Mouse (Mus musculus): Measurements from ENCODE around the gene Msi2.

The Msi2 gene

DNA sequence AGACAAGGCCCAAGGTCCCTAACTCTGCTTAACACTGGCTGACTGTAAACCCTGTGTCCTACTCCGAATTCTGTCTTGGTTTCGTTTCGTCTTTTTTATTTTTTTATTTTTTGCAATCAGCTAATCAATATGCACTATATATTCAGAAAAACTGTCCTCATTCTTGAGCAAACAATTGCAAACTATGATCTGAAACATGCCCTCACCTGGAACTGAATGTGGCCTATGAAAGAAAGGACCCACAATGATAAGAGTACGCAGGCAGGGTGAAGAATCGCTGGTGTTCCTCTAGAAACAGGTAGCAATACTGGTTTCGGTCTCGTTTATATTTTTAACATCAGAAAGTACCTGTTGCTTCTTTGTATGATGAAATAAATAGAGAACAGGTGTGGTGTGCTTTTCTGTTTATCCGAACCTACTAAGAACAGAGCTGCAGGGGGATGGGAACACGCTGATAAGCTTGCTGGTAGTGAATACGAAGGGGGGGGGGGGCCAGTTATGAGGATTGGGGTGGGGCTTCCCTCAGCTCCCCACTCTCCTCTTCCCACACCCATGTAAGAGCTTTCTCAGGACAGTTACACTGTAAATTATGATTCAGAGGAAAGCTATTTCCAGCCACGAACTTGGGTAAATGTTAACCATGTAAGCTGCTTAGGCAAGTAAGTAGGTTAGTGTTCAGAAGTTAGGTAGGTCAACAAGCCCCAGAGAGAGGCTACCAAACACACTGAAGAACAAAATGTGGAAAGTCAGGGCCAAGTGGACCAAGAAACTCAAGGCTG, 103.6 kb downstream of the Msi2 start:
- no peak for DNase-seq (ENCODE audit: low spot score in 2 of 2)

DNA sequence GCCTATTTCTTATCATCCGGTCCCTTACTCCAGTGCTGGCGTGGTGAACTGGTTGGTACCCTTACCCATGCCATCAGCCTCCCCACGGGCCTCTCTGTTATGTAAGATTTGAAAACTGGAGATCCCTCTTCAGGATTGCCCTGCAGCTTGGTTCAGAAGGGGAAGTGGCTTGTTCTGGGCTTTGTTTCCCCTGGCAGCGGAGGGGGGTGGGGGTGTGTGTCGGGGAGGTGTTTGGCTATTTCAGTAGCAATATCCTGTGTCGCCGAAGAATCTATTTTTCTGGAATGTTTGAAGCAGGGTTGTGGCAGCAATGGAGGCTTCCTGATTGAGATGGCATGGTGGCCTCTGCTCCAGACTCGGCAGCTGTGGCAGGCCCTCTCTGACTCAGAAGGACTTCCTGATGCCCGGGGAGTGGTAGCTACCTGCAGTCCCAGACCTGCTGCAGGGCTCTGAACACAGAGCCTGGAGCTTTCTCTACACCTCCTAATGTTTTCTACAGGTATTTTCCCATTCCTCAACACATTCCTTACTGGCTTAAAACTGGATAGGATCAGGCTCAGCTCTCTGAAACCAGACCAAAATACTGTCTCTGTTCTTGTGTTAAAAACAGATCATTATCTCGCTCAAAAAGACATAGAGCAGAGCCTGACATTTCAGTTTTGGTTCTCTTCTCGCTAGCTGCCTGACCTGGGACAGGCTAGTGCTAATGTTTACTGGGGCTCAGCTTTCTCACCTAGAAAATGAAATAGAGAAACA, 104.4 kb downstream of the Msi2 start:
- DNase-seq (ENCODE audit: low spot score in 2 of 2), result no peak

DNA sequence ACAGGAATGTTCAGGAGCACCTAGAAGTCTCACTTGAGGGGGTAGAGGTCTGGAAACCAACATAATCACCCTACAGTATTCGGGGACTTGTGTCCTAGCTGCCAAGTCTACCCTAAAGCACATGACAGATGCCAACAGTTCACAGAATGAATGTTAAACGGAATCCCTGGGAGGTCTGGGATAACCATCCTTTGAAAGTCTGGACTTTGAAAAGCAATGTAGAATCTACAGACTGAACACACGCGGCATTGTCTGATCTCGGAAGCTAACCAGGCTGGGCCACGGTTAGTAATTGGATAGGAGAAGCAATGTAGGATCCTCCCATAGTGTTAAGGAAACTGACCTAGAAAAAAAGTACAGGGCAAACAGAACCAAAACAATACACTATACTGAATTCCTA, 105.3 kb downstream of the Msi2 start:
- DNase-seq (ENCODE audit: low spot score in 2 of 2), result no peak

DNA sequence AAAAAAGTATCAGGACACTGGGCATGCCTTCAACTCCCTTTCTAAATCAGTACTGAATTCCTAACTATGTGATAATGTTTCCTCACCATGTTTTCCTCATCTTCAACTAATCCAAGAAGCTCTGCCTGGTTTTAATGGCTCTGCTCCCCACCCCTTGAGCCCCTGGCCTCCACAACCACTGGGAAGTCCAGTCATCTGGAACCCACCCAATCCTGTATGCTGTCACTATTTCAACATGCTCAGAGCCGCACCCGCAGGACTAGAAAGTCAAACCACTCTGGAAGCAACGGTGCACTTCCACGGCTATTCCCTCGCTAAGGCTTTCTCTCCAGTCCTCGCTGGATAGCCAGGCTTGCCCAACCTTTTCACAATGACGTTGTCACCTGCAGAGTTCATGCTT, 106.2 kb downstream of the Msi2 start:
- no peak for DNase-seq (ENCODE audit: low spot score in 2 of 2)

DNA sequence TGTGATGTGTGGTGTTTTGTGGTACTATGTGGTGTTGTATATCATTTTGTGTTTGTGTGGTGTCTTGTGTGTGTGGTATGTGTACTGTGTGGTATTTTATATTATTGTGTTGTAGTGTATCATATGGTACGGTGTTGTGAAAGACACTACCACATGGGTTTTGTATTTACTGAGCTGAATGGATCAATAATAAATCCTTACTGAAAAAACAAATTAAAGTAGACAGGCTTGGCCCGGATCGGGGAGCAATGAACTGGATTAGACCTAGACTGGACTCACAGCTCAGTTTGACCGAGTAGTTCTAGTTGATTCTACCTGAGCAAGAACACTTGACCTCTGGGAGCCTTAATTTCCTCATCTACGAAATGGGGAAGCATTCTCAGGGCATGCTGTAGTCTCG, 107.5 kb downstream of the Msi2 start:
- no peak for DNase-seq (ENCODE audit: low spot score in 2 of 2)

DNA sequence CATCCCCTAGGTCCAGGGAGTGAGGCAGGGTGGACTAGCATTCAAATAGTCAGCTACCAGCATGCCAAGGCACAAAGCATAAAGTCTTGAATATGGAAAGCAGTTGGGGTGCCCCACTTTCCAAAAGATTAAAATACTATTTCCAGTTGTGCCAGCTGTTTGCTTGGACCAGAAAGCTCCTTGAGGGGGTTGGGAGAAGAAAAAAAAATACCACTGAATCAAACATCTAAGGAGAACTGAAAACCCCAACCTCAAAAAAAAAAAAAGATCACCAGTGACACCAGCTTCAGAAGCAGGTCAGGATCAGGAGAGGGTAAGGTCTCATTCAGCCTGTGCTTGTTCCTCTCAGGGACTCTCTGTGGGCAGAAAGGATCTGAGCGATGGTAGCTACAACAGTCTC, 108.2 kb downstream of the Msi2 start:
- no peak for DNase-seq (ENCODE audit: low spot score in 2 of 2)

DNA sequence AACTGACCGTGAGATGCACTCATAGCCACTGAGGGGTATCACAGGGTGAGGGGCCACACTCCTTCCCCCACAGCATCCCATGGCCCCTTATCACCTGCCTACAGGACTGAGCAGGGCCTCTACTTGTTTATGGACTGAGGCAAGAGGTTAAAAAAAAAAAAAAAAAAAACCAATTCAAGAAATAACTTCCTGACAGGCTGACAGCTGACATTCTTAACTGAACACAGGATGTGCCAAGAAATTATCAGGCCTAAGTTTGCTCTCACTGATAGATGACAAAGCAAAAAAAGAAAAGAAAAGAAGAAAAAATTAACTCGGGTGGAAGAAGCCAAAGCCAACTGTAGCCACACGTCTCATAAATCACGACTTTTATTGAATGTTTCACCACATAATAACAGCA, 109.7 kb downstream of the Msi2 start:
- DNase-seq (ENCODE audit: low spot score in 2 of 2), result no peak

DNA sequence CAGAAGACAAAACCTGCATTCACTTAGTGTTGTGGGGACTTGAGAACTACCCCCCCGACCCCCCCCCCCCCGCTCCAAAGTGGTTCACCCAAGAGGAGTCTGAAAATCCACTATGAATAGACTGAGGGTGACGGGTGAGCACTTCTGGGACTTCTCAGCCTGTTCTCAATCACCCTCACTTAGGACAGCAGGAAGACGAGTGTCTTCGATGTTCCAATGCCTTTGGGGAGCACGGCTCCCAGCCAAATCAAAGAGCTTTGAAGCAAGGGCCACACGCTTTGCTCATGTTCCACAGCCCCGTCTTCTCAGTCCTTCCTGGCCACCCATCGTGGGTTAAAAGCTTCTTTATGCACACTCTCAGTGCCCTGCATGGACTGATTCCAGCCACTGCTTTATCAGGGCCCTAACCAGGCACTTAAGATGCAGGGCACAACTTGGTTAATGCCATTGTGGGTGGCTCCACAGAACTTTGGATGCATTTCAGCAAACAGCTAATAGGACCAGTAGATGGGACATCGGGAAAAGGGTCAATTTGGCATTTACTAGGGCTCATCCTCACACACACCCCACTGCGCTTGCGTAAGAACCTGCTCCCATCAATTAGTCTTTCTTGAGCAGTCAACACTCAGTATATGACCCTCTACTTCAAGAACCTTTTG, 110.5 kb downstream of the Msi2 start:
- peak in 1 of 2 experiments; percentile 44 for DNase-seq (ENCODE audit: low spot score in 2 of 2)

DNA sequence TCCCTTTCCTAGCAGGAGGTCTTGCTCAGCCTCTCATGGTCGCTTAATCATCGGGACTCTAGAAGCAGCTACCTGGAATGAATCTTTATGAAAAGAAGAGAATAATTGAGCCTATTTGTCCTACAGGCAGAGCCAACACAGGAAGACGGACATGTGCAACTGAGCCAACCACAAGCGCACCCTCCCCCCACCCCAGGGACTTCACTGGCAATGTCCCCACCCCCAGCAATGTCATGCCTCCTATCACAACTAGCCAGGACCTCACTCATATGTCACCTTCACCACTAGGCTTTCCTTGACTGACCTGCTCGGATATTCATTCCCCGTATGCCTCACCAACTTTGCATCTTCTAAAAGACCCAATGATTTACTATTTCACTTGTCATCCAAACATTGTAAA, 112.5 kb downstream of the Msi2 start:
- DNase-seq (ENCODE audit: low spot score in 2 of 2), result no peak

DNA sequence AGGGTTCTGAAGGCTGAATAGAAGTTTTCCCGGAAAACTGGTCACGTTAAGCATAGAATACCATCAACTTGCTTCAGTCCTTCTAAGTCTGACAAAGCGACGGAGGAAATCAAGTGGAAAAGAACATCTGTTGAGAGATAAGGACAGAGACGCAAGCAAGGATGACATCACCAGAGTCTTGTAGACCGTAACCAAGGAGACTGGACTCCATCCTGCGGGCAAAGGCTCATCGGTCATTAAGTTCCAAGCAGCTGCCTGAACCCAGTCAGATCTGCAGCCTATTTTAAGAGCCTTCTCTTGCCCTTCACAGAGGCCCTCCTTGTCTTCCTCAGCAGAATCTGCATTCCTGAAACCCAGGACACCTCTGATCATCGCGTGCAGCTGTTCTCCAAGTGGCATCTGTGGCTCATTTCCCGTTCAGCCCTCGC, 113.2 kb downstream of the Msi2 start:
- no peak for DNase-seq (ENCODE audit: low spot score in 2 of 2)

DNA sequence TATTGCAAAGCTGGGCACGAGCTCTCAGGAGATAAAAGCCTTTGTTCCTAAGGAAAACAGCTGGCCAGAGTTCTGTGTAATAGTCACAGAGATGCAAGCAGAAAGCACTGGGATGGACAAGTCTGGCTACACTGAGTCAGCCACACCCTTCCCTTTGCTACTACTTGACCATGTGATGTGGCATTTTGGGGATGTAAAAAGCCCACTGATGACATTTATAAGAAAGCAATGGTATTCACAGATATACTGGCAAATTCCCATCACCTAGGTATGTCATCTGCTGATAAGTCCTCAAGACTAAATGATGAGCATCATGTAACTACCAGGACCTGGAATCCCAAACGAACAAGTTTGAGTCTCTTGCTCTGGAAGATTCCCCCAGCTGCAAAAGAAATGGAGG, 113.7 kb downstream of the Msi2 start:
- DNase-seq (ENCODE audit: low spot score in 2 of 2), result no peak

DNA sequence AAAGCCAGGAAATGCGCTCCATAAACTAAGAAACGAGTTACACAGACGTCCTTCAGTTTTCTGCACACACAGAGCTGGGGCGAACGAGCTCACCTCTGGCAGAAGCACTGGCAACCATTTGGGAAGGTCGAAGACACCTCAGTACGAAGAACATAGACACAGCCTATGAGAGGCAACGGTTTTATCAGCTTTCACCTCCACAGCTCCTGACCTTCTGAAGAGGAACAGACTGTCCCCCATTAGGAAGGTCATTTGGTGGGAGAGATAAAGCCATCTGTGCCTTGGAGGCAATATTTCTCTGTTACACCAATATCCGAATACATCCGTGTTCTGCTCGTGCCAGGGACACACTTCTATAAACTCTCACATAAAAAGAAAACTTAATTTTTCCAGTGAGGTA, 114.9 kb downstream of the Msi2 start:
- DNase-seq (ENCODE audit: low spot score in 2 of 2), result no peak

DNA sequence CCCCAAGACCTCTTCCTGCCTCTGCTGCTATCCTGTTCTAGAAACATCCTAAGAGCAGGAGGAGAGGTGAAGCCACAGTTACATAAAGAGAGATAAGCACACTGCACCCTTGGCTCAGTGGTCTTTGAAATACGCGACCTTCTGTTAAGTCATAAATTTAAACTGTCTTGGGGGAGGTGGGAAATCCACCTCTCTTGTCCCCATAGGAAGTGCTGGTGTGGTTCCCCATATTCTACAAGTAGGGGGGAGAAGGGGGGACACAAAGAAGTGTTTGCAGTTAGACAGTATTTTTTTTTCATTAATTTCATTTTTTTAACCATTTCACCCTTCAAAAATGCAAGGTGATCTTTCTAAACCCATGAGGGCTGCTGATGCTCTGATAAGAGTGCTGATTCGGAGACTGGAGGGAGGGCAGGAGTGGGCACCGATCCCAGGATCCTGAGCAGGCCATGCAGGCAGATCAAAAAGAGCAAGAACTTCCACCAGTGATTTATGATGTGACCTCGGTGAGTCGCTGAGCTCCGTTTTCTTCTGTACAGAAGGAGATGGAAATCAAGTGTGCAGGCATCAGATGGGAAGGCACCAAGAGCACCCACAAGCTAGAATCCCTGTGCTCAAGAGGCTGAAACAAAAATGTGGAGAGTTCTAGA, 115.7 kb downstream of the Msi2 start:
- DNase-seq (ENCODE audit: low spot score in 2 of 2), result no peak

DNA sequence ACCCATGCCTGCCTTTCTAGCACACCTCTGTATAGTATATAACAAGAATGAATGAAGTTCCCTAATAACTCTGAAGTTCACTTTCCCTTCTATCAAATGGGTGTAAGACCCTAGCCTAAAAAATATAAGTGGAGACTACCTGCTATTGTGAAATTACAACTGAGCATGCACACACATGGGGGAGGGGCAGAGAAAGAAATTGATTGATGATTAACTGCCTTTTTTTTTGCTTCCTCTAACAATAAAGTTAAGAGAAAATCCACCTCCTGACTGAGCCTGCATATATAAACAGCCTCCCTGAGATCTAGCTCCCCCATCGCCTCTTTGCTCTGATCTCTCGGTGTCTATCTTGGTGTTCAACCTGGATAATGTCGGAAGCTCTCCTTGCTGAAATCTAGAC, 118.1 kb downstream of the Msi2 start:
- no peak for DNase-seq (ENCODE audit: low spot score in 2 of 2)

DNA sequence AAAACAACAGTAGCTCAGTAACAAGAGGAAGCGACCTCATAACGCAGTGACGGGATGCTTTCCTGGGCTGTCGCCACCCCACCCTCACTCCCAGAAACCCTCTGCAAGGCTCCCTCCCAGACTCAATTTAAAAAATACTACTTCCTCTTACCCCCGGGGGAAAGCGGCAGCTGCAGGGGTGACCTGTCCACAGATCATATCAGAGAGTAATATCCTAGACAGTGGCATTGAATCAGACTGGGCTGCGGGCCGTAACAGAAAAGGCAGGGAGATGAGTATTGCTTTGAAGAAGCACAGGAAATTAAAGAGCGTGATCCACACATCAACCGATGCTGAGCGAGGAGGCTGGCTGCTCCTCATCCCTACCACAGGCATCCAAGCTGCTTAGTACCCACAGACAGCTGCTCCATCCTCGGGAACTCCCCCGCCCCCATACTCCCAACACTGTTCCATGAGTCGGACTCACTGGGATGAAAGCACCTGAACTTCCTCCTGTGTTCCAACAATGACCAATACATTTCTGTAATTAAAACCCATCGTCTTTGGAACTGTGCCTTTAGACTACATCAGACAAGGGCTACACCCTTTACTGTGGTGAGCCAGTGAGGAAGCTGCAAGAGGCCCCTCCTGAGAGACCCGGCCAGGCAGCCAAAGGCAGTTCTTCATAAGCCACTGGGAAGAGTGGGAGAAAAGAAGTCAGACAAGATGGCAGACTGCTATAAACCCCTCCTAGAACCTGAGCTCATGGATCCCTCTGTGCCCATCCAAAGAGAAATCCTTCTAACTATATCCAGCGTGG, 118.8 kb downstream of the Msi2 start:
- peak; percentile 55 to 63 for DNase-seq (ENCODE audit: low spot score in 2 of 2)

DNA sequence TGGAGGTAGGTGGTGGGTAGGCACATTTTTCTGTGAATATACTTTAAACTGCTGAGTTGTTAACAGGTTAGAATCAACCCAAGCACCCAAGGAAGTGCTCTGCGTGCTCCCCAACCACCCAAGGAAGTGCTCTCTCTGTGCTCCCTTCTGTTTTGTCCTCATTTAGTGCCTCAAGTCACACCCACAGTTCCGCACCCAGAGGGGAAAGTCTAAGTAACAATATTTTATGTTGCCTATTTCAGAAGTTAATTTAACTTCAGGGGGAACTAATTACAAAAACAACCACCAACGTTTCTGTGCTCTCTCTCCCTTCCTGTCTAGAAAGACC, 119.5 kb downstream of the Msi2 start:
- no peak for DNase-seq (ENCODE audit: low spot score in 2 of 2)

DNA sequence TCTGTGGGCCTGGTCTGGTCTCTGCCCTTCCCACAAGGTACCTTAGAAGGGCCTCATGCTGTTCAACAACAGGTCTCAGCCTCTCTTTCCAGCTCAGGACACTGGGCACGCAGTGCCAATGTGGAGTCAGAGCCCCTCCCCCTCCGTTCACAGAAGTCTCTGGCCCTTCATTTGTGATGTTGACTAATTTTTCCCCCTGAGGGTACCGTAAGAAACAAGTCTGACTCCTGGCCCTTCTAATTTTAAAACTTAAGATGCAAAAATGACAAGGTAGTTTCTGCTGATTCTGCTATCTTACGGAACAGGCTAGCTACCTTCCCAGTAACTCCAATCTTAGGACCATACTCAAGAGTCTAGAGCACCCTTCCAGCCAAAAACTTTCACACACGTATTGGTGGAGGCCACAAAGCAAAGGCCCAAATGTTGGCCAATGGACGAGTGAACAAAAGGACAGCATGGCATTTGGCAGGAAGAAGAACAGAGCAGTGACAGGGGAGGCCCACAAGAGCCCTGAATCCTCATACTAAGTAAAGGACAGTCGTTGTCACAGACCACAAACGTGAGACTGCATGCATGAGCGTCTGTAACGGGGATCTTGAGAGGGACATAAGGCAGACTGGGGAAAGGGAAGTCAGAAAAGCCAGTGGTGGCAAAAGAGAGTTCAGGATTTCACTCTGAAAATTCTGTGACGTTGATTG, 120.0 kb downstream of the Msi2 start:
- DNase-seq (ENCODE audit: low spot score in 2 of 2), result no peak

DNA sequence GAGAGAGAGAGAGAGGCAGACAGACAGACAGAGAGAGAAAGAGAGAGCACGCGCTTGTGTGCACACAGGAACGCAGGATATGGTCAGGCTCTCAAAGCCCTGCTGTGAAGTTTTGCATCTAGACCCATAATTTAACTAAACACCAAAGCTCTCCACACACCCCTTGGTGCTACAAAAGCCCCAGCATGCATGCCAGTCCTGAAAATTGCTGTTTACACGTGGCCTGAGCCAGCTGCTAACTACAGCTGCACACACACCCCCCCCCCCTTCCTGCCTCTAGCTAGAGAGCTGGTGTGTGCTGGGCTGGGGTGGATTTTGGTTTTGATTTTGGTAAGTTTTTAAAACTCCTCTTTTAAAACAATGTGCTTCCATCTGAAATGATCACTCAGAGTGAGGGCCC, 122.7 kb downstream of the Msi2 start:
- DNase-seq (ENCODE audit: low spot score in 2 of 2), result no peak

DNA sequence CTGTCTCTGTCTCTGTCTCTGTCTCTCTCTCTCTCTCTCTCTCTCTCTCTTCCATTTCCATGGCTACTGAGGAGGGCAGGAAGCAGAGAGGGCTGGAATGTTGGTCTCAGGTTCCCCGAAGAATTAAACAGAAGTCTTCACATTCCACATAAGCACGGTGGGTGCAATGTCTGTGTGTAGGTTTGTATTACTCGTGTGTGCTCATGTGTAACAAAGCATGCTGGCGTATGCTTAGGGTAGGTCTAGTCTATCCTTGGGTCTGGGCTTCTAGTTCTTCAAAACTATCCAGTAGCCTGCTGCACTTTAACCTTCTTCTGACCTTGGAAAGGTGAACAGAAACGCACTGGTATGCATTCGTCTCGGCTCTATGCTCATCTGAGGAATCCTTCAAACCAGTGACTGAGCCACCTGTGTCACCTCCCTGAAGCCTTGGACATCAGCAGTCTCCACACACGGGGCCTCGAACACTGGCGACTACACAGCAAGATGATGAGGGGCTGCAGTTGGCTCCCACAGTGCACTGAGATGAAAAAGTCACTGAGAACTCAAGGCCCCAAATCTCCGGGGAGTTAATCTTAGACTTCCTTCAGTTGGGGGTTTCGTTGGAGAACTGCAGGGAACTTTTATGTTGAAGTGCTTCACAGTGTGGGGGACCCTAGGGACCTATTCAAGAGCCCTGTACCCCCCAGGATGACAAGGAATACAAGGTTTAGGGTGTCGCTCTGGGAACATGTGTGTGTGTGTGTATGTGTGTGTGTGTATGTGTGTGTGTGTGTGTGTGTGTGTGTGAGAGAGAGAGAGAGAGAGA, 123.3 kb downstream of the Msi2 start:
- DNase-seq (ENCODE audit: low spot score in 2 of 2), result no peak

DNA sequence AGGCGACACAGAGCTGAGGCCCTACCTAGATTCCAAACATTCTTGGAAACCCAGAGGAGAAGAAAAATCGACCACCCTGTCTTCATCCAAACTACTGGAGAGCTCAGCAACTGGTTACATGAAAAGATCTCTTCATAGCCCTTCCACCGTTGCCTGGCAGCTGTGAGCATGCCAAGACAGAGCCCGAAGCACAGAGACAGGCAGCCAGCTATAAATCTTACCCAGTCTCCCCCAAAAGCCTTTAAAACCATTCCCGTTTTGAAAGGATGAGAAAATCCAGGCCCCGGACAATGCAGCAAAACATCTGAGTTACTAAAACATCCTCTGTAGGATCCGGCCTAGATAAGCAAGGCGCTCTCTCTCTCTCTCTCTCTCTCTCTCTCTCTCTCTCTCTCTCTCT, 124.3 kb downstream of the Msi2 start:
- no peak for DNase-seq (ENCODE audit: low spot score in 2 of 2)
